Mouse (Mus musculus): ENCODE measurements at regions not wholly inside any gene's neighbourhood (a gene's known extent, or its start where the extent isn't known, plus 50 kb on each side); places are given as distances from the start of the nearest gene placed in this dataset.
"Not testable (repeated sequence)": the region's sequence is repeated elsewhere in the genome, so short reads cannot be mapped to it uniquely, and the experiment has no call there.

DNA sequence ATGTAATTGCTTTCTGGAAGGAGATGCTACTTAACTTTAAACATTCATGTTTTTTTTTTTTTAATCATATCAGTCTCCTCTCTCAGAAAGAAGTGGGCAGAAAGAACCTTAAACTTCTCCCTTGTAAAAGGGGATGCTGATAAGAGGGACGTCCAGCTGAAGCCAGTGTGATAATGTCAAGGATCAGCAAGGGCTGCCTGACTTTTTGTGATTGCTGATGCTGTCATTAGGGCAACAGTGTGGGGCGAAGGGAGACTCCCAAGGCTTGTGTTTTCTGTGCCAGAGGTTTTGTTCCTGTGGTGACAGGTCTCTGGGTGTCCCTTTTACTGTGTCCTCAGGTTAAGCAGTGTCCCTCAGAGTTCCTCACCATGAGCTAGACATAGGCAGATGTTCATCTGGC, 61.8 kb upstream of the Prkar2b start:
- Histone ChIP-seq H3K27ac (no peak overlapping the region), H3K36me3 (no peaks in the 10 kb centered on the region), H3K27me3 (no peaks in the 10 kb centered on the region), H3K9ac (no peak overlapping the region), H3K4me2 (no peak overlapping the region), H3K4me3 (replicated peaks) (no peak overlapping the region), H3K4me1 (peaks cover 5% of the 10 kb centered on the region), H3K9me3 (replicated peaks) (no peaks in the 10 kb centered on the region)
- ATAC-seq (replicated peaks; ENCODE audit: low FRiP score) = 0 out of 2 replicates have a peak, but pooled peaks have one; percentile 56
- WGBS = 67% methylated on average over 2 of the region's 2 CpGs

DNA sequence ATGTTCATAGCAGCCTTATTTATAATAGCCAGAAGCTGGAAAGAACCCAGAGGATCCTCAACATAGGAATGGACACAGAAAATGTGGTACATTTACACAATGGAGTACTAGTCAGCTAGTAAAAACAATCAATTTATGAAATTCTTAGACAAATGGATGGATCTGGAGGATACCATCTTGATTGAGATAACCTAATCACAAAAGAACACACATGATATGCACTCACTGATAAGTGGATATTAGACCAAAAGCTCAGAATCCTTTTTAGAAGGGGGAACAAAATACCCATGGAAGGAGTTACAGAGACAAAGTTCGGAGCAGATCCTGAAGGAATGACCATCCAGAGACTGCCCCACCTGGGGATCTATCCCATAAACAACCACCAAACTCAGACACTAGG, 60.9 kb upstream of the Prkar2b start:
- H3K9ac ChIP-seq; H3K4me1 ChIP-seq; H3K4me3 ChIP-seq (replicated peaks); H3K27ac ChIP-seq; ATAC-seq (replicated peaks; ENCODE audit: low FRiP score); H3K4me2 ChIP-seq; H3K27me3 ChIP-seq; H3K36me3 ChIP-seq; H3K9me3 ChIP-seq (replicated peaks): not testable (repeated sequence)
- 91% methylated on average over 1 of the region's 1 CpGs for WGBS

DNA sequence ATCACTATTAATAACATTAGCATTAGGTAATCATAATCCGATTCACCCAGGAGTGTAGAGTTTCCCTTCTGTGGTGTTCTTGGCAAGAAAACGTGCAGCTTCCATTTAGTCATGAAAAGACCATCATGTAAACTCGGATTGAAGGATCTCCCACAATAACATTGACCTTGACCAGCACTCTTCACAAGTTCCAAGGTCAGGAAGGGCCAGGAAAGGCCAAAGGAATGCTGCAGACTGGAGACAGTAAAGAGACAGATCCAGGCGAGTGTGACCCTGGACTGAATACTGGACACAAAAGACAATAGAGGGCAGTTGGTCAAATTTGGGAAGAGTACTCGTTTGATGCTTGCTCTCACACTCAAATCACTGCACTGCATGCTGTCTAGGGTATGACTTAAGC, 51.6 kb upstream of the Prkar2b start:
- Histone ChIP-seq H3K36me3 (no peaks in the 10 kb centered on the region), H3K9me3 (replicated peaks) (no peaks in the 10 kb centered on the region), H3K9ac (no peak overlapping the region), H3K27me3 (no peaks in the 10 kb centered on the region), H3K4me1 (peaks cover 21% of the 10 kb centered on the region), H3K4me3 (replicated peaks) (no peak overlapping the region), H3K4me2 (no peak overlapping the region), H3K27ac (no peak overlapping the region)
- WGBS = 50% methylated on average over 5 of the region's 5 CpGs
- ATAC-seq (replicated peaks; ENCODE audit: low FRiP score) = no peak

DNA sequence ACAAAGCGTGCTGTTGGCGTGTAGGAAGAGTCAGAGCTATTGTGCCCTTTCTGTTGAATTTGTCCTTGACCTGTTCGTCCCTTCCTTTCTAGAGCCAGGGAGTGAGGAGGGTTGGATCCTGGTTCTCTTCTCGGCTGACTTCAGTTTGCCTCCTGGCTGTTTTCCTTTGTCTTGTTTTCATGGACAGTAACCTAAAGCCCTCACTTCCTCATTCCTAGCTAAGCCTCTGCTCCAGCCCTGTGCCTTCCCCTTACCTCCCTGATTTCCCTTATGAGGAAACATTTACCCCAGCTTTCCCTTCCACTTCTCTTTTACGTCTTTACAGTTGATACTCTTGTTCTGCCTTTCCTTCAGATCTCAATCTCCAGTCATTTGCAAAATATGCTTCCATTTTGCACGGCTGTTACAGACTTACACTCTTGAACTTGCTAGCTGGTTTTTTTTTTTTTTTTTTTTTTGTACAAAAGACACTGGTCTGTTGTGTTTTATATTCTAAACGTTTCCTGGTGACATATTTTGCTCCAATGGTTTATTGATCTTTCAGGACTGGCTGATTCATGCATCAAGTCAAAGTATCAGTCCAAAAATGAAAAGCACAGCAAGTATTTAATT, 50.5 kb upstream of the Prkar2b start:
- WGBS = 26% methylated on average over 7 of the region's 7 CpGs
- Histone ChIP-seq H3K4me2 (0 out of 2 replicates have a peak overlapping the region, but pooled peaks have one; percentile 23), H3K36me3 (no peaks in the 10 kb centered on the region), H3K4me3 (replicated peaks) (no peak overlapping the region), H3K9me3 (replicated peaks) (no peaks in the 10 kb centered on the region), H3K27ac (peak overlapping the region; percentile 34), H3K4me1 (peaks cover 21% of the 10 kb centered on the region), H3K9ac (no peak overlapping the region), H3K27me3 (no peaks in the 10 kb centered on the region)
- ATAC-seq (replicated peaks; ENCODE audit: low FRiP score) = no peak

DNA sequence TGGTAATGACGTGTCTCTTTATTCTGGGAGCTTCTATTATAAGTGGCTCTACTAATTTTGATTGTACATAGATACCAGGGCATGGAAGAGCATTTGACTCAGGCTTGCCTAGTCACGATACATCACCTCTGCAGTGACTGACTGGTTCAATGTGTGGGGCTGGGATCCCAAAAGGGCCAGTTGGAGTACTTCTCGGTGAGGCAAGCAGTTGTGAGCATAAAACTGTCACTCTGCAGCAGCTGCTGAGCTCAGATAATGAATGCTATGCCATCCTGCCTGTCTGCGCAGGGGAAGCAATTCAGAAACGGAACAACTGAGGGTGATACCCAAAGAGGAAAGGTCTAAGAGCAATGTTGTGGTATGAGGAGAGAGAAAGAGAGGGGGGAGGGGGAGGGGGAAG, 49.8 kb upstream of the Prkar2b start:
- no peaks in the 10 kb centered on the region for H3K27me3 ChIP-seq
- H3K27ac ChIP-seq = no peak overlapping the region
- no peaks in the 10 kb centered on the region for H3K9me3 ChIP-seq (replicated peaks)
- ATAC-seq (replicated peaks; ENCODE audit: low FRiP score) = peak; percentile 73
- WGBS = 19% methylated on average over 5 of the region's 5 CpGs
- no peak overlapping the region for H3K9ac ChIP-seq
- no peak overlapping the region for H3K4me3 ChIP-seq (replicated peaks)
- H3K4me2 ChIP-seq = no peak overlapping the region
- no peaks in the 10 kb centered on the region for H3K36me3 ChIP-seq
- peaks cover 21% of the 10 kb centered on the region for H3K4me1 ChIP-seq
